Mouse (Mus musculus): ENCODE measurements around the gene Samd8.

Samd8 gene

DNA sequence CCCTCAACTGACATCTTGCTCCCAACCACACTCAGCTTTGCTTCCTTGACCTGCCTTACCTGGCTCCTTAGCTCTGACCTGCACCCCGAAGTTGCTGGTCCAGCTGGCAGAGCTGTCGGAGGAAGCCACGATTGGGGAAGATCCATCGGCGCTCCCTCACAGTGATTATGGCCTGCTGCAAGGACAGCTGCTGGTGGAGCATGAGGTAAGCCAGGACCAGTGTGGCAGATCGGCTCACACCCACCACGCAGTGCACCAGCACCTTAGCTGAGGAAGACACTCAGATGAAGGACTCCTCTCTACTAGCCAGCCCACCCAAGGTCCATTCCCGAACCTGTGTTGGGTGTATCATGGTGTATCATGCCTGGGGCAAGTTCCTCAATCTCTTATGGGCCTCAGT is 4.1 kb upstream of the Samd8 start:
- DNase-seq (ENCODE audit: low spot score in 2 of 2): no peak

DNA sequence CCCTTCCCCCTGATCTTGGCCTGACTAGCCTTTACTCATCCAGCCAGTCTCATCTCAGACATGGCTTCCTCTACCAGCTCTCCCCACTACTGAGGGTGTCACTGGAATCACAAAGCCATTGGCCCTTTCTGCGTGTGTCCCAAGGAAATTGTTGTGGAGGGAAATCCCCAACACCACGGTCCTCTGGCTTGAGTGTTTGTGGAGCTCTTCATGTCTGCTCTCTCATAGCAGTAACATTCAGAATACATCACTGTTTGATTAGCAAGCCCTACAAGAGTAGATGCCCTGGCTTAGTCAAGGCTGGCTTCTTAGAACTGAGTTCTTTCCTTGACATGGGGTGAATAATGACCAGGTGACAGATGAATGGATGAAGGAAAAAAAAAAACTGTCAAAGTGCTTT is 3.5 kb upstream of the Samd8 start:
- DNase-seq (ENCODE audit: low spot score in 2 of 2): no peak

DNA sequence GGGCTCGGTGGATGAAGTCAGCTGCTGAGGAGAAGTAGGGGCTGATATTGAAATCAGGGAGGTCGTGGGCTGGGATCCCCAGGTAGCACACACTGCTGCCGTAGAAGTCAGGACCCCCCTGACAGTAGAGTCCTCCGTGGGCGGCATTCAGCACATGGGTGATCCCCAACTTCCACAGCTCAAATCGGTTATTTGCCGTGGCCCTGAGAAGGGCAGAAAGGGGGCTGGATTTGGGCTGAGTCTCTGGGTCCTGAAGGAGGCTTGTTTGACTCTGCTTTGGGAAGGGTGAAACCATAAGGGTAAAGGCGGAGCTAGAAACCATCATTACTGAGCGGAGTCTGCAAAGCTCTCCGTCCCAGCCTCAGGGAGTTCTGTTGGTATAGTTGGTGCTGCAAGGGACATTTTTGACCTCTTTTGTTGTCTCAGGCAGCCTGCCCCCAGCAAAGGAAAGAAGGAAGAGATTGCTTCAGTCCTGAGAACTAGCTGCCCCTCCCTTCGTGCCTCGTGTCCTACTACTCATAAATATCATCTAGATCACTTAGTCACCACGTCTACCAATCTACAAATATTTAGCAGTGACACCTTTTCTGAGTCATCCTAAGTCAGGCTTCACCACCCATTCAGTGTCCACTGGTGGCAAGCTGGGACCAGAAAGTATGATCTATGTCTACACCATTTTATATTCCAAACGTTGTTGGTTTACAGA is 2.7 kb upstream of the Samd8 start:
- no peak for DNase-seq (ENCODE audit: low spot score in 2 of 2)

DNA sequence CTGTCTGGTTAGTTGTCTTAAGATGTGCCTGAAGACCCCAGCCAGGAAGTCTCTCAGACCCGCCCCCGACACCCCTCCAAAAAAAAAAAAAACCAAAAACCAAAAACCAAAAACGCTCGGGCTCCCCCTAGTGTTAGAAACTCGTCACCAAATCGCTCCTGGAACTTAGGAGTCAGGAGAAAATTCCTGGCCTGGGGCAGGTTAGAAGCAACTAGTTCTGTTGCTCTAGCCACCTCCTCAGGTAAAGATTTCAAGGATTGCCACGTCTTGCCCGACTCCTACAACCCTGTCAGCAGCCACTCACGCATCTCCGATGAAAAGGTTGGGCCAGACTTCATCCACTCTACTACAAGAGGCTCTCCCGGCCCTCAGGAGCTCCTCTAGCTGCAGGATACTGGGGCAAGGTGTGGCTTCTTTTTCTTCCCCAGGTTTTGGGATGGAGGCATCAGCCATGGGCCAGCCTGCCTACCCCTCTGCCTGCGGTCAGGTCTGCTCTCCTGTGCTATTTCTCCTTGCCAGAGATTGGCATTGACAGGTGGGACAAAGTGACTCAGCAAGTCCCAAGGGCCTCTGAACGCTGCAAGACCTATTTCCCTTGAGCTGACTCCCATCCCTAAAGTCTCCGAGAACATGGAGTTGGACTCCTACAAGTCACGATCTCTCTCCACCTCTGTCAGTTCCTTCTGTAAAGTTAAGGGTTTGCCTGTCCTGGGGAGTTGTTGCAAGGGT is 2.0 kb upstream of the Samd8 start:
- peak in 1 of 2 experiments; percentile 36 for DNase-seq (ENCODE audit: low spot score in 2 of 2)

DNA sequence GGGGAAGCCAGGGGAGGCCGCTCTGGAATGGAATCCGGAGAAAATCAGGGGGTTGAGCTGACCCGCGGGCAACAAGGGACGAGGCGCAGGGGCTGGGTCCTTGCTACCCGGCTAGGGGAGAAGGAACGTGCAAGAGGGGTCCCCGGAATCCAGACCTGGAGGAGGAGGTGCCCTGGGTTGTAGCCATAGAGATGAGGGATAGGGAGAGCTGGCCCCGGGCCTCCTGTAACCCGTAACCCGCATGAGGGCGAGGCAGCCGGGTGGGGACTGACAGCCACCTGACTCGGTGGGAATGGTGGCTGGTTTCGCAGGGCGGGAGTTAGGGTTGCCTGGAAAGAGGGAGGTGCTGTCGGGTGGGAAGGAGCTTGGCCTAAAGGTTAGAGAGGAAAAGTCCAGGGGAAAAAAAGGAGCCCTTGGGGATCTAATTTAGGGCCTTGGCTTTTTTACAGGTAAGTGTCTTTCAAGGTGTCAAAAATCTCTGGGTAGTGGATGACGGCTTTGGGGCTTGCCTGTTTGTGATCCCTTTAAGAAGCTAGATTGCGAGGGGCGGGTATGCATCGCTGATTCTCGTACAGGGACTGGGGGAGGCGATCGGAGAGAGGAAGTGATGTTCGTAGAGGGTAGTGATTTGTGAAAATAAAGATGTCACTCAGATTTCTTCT is 681 bp downstream of the Samd8 start, which contains the start of gene Dusp13:
Gene Dusp13 (minus strand): TSS at position 301 of the 662 bp plus-strand sequence.
- peak; percentile 60 for DNase-seq (ENCODE audit: low spot score in 2 of 2)

DNA sequence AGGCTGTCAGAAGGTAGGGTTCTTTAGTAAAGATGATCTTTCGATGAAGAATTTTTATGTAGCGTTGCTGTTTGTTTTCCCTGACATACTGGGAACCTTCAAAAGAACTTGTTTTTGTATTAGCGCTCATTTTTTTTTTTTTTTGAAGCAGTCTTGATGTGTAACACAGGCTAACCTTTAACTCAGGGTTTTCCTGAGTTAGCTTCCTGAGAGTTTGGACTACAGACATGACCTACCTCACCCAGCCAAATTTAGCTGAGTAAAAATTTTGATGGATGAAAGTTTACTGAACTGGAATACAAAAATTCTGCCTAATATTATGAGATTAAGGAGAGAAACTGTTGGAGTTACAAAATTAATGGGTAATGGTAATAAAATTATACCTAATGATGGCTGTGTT is 2.1 kb downstream of the Samd8 start:
- DNase-seq (ENCODE audit: low spot score in 2 of 2): no peak

DNA sequence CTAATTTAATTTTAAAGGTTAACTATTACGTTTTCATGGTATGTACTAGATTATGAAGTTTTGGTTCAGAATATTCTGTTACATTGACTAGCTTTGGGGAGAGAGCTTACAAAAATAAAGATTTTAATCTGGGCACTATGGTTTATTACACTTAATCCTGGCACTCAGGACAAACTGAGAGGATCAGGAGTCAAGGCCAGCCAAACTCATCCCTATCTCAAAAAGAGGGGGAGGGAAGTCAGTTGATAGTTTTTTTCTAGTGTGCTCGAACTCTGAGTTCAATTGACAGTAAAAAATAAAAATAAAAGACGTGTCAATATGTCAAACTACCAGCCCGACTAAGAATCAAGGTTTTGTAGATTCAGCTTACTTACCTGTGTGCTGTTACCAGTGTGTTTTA is 3.0 kb downstream of the Samd8 start:
- no peak for DNase-seq (ENCODE audit: low spot score in 2 of 2)

DNA sequence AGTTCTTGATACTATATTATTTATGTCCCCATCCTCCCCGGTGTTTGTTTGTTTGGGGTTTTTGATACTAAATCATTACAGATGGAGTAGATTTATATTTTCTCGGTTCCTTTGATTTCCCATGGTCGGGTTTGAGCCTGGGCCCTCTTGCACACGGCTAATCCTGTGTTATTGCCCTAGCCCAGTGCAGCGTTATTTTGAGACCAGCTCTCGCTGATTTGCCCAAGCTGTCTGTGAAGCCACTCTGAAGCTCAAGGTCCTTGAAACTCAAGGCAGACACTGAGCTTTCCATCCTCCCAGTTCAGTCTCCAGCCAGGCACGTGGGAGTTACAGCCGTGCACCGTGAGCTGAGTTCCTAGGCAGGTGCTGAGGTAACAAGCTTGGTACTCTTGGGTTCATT is 11.2 kb downstream of the Samd8 start:
- DNase-seq (ENCODE audit: low spot score in 2 of 2): no peak

DNA sequence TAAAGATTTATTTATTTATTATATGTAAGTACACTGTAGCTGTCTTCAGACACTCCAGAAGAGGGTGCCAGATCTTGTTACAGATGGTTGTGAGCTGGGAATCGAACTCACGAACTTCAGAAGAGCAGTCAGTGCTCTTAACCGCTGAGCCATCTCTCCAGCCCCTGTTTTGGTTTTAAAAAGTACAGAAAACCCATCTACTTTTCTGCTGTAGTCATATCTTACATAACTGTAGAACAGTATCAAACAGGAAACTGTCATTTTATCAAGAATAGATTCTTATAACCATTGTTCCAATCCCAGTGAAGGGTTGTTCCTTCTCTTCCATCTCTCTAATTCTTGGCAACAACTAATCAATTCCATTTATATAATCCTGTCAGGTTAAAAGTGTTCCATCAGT is 13.4 kb downstream of the Samd8 start:
- DNase-seq (ENCODE audit: low spot score in 2 of 2): no peak

DNA sequence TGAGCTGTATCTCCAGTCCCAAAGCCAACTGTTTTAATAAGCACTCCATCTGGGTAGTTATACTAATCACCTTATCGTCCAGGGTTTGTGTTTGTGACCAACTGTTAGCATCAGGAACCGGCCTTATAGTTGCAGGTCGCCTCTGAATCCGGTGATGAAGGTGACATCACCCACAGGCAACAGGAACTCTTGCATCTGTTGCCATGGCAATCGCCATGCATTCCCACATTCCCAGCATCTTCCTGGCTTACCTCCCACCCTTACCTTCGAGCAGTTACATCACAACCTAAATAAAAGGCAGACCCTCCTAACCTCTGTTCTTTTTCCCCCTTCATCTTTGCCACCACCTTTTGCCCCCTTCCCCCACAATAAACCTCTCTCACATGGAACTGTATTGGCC is 14.3 kb downstream of the Samd8 start:
- DNase-seq (ENCODE audit: low spot score in 2 of 2): no peak

DNA sequence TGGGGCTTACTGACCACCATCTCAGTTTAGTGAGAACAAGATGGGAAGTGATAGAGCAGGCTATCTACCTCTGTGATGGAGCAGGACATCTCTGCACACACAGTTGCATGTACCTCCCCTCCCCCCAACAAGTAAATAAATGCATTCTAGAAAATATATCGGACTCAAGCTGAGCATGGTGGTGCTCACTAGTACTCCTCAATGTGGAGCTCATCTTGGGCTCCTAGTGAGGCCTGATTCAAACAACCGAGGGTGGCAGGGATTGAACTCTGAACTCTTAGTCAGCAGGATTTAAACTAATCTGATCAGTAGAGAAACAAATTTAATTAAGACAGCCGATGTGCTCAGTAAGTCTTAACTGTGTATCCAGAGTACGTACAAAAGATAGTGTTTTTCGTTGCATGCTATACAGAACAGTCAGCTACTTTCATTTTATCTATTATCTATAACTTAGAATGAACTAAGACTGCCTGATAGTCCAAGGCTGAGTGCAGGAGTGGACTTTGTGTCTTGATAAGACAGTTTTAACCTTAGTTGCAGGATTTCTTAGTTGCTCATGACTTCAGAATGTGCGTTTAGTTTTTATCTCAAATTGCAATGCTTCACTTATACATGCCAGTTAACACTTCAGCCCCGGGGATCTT is 15.5 kb downstream of the Samd8 start:
- DNase-seq (ENCODE audit: low spot score in 2 of 2): no peak

DNA sequence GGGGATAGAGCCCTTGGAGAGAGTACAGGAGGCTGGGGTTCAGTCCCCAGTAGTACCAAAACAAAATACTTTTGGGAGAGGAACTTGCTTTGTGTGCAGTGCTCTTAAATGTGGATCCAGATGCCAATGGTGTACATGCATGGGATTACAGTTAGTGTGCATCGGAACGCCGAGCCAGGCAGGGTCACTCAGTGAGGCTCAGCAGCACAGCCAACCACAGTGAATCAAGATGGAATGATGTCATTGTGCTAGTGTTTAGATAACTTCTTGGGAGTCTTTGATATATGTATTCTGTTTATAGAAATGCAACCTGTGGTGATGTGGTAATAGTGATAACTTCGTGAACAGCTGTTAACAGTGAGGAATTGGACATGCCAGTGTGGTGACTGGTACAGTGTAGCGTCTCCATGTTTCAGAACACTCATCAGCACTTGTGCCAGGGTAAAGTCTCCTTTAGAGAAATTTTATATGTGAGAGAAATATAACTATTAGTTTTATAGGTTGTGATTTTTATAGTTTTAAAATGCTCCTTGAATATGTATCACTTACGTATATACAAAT is 16.1 kb downstream of the Samd8 start:
- DNase-seq (ENCODE audit: low spot score in 2 of 2): no peak

DNA sequence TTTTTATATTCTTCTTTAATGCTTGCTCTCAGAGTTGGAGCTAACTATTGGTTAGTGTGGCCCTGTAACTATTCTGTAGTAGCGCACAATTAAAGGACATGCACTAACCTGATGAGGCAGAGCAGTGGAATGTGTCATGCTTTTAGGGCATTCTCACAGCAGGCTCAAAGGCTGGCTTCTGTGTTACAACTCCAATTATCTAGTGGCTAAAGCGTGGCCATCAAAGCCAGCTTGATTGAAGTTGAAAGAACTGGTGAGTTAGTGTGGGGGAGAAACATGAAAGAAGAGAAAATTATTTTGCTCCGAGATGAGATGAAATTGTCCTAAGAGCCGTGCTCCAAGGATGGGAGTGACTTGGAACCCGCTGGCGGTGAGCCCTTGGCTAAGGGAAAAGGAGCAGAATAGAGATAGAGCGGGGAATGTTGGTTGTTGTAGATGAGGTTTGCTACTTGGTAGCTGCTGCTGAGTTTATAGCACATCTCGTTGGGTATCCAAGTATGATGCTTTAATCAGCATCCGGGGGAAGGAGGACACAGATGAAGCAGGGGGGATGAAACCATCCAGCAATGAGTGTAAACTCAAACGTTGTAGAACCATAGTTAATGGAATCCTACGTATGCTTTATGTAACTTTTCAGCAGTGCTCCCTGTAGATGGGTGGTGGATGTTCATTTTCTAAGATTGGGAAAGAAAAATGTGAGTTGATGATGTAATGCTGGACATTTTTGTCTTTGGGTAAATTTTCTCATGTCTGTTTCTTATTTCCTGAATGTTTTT is 22.4 kb downstream of the Samd8 start:
- DNase-seq (ENCODE audit: low spot score in 2 of 2): no peak

DNA sequence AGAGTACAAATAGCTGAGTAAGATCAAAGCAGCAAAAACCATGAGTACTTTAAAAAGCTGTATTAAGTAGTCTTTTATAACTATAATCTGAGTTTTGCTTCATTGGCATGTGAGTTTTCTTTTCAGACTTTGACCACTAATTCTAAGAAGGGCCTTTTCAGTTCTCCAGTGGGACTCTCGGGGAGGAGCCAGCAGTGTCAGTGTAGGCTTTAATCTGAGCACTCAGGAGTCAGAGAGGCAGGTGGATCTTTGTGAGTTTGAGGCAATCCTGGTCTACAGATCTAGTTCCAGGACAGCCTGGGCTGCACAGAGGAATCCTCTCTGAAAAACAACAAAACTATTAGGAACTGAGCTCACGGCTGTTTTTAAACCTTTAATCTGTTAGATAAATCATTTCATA is 23.6 kb downstream of the Samd8 start:
- no peak for DNase-seq (ENCODE audit: low spot score in 2 of 2)

DNA sequence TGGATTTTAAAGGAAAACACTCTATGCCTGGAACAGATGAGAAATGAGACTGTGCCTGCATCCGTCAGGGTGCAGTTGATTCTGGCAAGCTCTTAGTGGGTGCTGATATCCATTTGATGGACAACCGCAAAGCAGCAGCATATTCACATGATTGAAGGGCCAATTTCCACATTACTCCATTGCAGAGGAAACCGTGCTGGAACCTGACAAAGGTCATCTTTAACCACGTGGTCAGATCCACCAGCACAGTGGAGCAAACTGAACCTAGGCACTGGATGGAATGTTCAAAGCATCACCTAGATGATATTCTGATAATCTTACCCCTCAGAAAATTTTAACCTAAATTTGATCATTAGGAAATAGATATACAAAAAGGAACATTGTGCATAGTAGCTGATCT is 25.9 kb downstream of the Samd8 start:
- no peak for DNase-seq (ENCODE audit: low spot score in 2 of 2)

DNA sequence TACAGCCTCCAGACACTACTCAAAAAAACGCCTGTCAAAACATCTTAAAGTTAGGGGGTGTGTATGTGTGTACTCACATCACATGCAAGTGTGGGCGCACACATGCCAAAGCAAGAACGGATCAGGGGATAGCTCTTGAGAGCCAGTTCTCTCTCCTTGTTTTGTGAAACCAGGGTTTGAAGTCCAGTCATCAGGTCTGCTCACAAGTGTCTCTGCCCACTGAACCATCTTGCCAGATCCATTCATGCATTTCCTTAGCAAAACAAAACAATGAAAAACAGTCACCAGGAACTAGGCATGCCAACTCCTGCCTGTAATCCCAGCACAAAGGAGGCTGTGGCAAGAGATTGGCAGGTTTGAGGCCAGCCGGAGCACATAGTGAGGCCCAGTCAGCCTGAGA is 36.2 kb downstream of the Samd8 start:
- no peak for DNase-seq (ENCODE audit: low spot score in 2 of 2)

DNA sequence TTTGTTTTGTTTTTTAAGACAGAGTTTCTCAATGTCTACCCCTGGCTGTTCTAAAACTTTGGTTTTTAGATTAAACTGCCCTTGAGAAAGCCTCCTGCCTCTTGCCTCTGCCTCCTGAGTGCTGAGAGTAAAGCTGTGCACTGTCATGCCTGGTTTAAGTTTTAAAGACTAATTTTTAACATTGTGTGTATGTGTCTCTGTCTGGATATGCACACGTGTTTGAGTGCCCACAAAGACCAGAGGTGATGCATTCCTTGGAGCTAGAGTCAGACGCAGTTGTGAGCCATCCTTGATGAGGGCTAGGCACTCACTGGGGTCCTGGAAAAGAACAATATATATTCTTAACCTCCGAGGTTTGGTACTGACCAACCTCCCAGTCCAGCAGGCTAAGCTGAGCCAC is 37.0 kb downstream of the Samd8 start:
- DNase-seq (ENCODE audit: low spot score in 2 of 2): no peak

DNA sequence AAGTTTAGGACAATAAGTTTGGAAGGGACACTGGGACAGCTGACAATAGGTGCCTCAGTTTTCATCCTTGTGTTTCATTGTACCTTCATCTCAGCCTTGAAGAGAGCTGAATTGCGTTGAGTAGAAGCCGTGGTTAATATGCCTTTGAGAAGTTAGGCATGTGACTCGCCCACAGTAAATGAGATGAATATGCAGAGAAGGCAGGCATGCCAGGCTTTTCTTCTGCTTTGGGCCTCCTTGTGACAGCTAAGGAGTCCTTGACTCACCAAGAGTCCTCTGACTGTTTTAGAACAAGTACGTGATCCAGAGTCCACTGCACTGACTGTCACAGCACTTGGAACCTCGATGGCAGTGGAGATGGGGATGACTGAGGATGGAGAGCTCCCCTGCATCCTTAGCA is 37.8 kb downstream of the Samd8 start:
- peak in 1 of 2 experiments; percentile 23 for DNase-seq (ENCODE audit: low spot score in 2 of 2)

DNA sequence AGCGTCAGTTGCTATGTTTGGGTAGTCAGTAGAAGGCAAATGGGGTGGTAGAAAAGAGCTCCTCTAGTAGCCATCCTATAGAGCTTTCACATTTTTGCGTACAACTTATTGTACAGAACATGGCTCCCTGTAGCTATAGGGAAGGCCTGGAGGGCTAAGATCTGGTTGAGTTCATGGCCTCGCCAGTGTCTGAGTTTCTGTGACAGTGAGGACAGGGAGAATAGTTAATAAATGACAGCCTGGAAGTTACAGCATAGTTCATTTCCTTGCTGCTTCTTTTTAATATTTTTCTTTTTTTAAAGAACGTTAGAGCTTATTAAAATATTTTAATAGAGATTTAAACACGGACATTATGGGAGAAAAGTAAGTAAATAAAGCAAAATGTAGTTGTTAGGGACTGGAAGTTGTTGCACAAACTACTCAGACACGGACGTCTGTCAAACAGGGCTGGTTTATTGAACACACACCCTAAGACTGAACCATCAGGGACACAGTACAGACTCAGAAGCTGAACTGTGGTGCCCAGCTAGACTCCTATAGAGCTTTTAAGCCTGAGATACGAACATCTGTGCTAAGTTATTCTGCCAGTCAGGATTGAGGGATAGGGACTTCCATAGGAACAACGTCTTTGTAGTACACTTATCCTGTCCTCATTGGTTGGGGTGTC is 40.4 kb downstream of the Samd8 start:
- no peak for DNase-seq (ENCODE audit: low spot score in 2 of 2)

DNA sequence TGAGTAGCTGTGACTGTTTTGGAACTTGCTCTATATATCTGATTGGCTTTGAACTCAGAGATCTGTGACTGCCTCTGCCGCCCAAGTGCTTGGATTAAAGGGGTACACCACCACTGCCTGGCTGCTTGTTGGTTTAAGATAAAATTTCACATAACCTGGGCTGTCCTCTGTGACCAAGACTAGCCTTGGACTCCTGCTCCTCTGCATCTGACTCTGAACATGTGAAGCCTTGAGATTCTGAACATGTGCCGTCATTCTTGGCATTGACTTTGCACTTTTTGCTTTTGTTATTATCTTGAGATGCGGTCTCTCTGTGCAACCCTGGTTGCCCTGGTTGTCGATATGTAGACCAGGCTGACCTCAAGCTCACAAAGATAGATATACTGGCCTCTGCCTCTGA is 41.4 kb downstream of the Samd8 start:
- DNase-seq (ENCODE audit: low spot score in 2 of 2): no peak

DNA sequence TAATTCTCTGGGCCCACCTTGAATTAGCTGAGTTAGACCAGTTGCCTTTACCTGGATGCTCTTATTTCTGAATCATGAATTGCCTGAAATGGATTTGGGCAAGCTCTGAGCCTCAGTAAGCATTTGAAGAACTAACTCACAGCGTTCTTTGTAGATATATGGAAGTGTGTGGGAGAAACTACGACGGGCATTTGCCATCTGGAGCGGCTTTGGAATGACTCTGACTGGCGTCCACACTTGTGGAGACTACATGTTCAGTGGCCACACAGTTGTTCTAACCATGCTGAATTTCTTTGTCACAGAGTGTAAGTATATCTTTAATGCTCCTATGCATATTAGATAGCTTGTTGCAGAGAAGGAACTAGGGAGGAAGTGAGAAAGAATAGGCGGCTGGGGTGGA is 41.9 kb downstream of the Samd8 start:
- DNase-seq (ENCODE audit: low spot score in 2 of 2): no peak

All from frontal cortex, postnatal 14 days (tissue).